Mouse (Mus musculus) intestine, embryonic 14.5 days (tissue): ENCODE results near the gene Ssc5d. TPM values are rescaled to one million over a fixed set of nuclear protein-coding genes. Genes with fewer than 3 reads are reported as not detected.
"Not testable (repeated sequence)": the region's sequence is repeated elsewhere in the genome, so short reads cannot be mapped to it uniquely, and the experiment has no call there.

ENCODE experiments used
- ATAC-seq: fragments of 200-750 bp; cut with Nextera tagmentation; replicated peaks from 2 replicates; pipeline ENCODE4 v1.8.0; 2017; ENCODE audit warnings: low read depth, moderate number of reproducible peaks, moderate TSS enrichment, moderate library complexity; ENCODE audit not compliant: low FRiP score, low TSS enrichment
- DNase-seq: peaks from one replicate; pipeline ENCODE4 v3.0.0-alpha.2; 2018; ENCODE audit warnings: low spot score
- H3K27ac ChIP-seq: fragments of 300-500 bp; sonication (generic); 2 replicates; pipeline ENCODE4 v1.5.1; 2014; ENCODE audit warnings: low read depth, mild to moderate bottlenecking, control low read depth
- H3K27me3 ChIP-seq: fragments of 300-500 bp; sonication (generic); replicated peaks from 2 replicates; pipeline ENCODE4 v1.6.1; 2014; ENCODE audit warnings: low read length, control low read depth; ENCODE audit not compliant: control insufficient read depth, insufficient read depth
- H3K36me3 ChIP-seq: fragments of 300-500 bp; sonication (generic); 2 replicates; pipeline ENCODE4 v1.6.1; 2014; ENCODE audit warnings: low read length, control low read depth; ENCODE audit not compliant: control insufficient read depth, insufficient read depth
- H3K4me1 ChIP-seq: fragments of 300-500 bp; sonication (generic); replicated peaks from 2 replicates; pipeline ENCODE4 v1.6.1; 2014; ENCODE audit warnings: low read length, control low read depth, mixed read lengths; ENCODE audit not compliant: control insufficient read depth, insufficient read depth
- H3K4me2 ChIP-seq: fragments of 300-500 bp; sonication (generic); 2 replicates; pipeline ENCODE4 v1.6.1; 2014; ENCODE audit warnings: low read length
- H3K4me3 ChIP-seq: fragments of 300-500 bp; sonication (generic); 2 replicates; pipeline ENCODE4 v1.5.1; 2014; ENCODE audit warnings: low read depth, low read length, control low read depth, mixed read lengths
- H3K9ac ChIP-seq: fragments of 300-500 bp; sonication (generic); 2 replicates; pipeline ENCODE4 v1.6.1; 2014; ENCODE audit warnings: mild to moderate bottlenecking, low read length
- H3K9me3 ChIP-seq: fragments of 300-500 bp; sonication (generic); 2 replicates; pipeline ENCODE4 v1.6.1; 2016; ENCODE audit warnings: low read length, control low read depth; ENCODE audit not compliant: control insufficient read depth
- WGBS: fragments of 180-500 bp; shearing (Covaris S2); extraction: QIAGEN DNeasy Blood & Tissue Kit; methylation state at CpG from one replicate; pipeline ENCODE4 v1.1.7; 2014; 5-methylcytosine and 5-hydroxymethylcytosine counted together
- polyA plus RNA-seq: library from polyadenylated mRNA; unstranded; fragments of >200 nt; fragmentation: Nextera tagmentation; extraction: Ambion mirVana; gene quantifications from 2 replicates; pipeline ENCODE4 v1.2.1, GENCODE M21; 2014

The Ssc5d gene
- 3.7 and 4.0 TPM in 2 replicates for polyA plus RNA-seq

GRCm38 (mm10) chr7:4925441-4926381 lies at the start of gene Ssc5d:
Gene Ssc5d, plus strand, starts transcription at chr7:4925785.
- WGBS, result 13% methylated on average over 6 of the region's 6 CpGs
- H3K9ac ChIP-seq, result peak within 1 kb of the TSS; percentile 22; the same call in 1 of the 2 replicates
- H3K27ac ChIP-seq, result peak within 1 kb of the TSS; percentile 95
- no peaks in the 10 kb centered on the region for H3K27me3 ChIP-seq
- no peak within 1 kb of the TSS for H3K4me3 ChIP-seq
- H3K4me1 ChIP-seq, result peaks cover 53% of the 10 kb centered on the region
- peaks cover 4% of the 10 kb centered on the region for H3K36me3 ChIP-seq
- ATAC-seq (peak; percentile 25), DNase-seq (peak; percentile 69)
- no peaks in the 10 kb centered on the region for H3K9me3 ChIP-seq
- H3K4me2 ChIP-seq, result peak within 1 kb of the TSS; percentile 72

- peak within 1 kb of the TSS; percentile 55 for H3K4me3 ChIP-seq
- no peaks in the 10 kb centered on the region for H3K9me3 ChIP-seq
- DNase-seq (peak; percentile 94), ATAC-seq (peak; percentile 99)
- H3K36me3 ChIP-seq, result no peaks in the 10 kb centered on the region
- H3K27me3 ChIP-seq, result no peaks in the 10 kb centered on the region
- H3K4me1 ChIP-seq, result peaks cover 10% of the 10 kb centered on the region; the same call in 1 of the 2 replicates
- WGBS, result 1% methylated on average over 22 of the region's 22 CpGs
- H3K9ac ChIP-seq, result peak within 1 kb of the TSS; percentile 66
- peak within 1 kb of the TSS; percentile 95 for H3K4me2 ChIP-seq
- peak within 1 kb of the TSS; percentile 62 for H3K27ac ChIP-seq
Measured at GRCm38 (mm10) chr7:4876753-4877221, 48.8 kb upstream of the Ssc5d start, which contains the start of gene Isoc2a. Gene Isoc2a, plus strand, starts transcription at chr7:4877153.

- Histone ChIP-seq H3K4me2 (peak overlapping the region; percentile 95), H3K27me3 (no peaks in the 10 kb centered on the region), H3K9me3 (no peaks in the 10 kb centered on the region), H3K36me3 (no peaks in the 10 kb centered on the region), H3K9ac (peak overlapping the region; percentile 66), H3K4me3 (peak overlapping the region; percentile 55), H3K4me1 (peaks cover 10% of the 10 kb centered on the region; the same call in 1 of the 2 replicates), H3K27ac (peak overlapping the region; percentile 27; the same call in 1 of the 2 replicates)
- ATAC-seq, result no peak
- DNase-seq, result no peak
- WGBS, result 8% methylated on average over 11 of the region's 11 CpGs
Measured at GRCm38 (mm10) chr7:4877226-4877625, 48.4 kb upstream of the Ssc5d start.

GRCm38 (mm10) chr7:4878186-4878585 lies 47.4 kb upstream of the Ssc5d start:
- ATAC-seq (no peak), DNase-seq (no peak)
- Histone ChIP-seq H3K4me3 (no peak overlapping the region), H3K4me1 (peaks cover 10% of the 10 kb centered on the region; the same call in 1 of the 2 replicates), H3K9ac (no peak overlapping the region), H3K27ac (no peak overlapping the region), H3K4me2 (peak overlapping the region; percentile 95; the same call in 1 of the 2 replicates), H3K27me3 (no peaks in the 10 kb centered on the region), H3K36me3 (no peaks in the 10 kb centered on the region), H3K9me3 (no peaks in the 10 kb centered on the region)

- not testable (repeated sequence) for H3K36me3 ChIP-seq, H3K4me2 ChIP-seq, DNase-seq, ATAC-seq, H3K4me1 ChIP-seq, H3K9me3 ChIP-seq, H3K4me3 ChIP-seq, H3K9ac ChIP-seq, H3K27me3 ChIP-seq, H3K27ac ChIP-seq
- WGBS, result 89% methylated on average over 1 of the region's 1 CpGs
Measured at GRCm38 (mm10) chr7:4879036-4879435, 46.5 kb upstream of the Ssc5d start.

GRCm38 (mm10) chr7:4886680-4887079 lies 38.9 kb upstream of the Ssc5d start:
- H3K4me1 ChIP-seq, result no peaks in the 10 kb centered on the region
- no peak overlapping the region for H3K9ac ChIP-seq
- 0 out of 2 replicates have a peak, but pooled peaks cover 7% of the 10 kb centered on the region for H3K9me3 ChIP-seq
- H3K4me2 ChIP-seq, result no peak overlapping the region
- ATAC-seq (no peak), DNase-seq (no peak)
- no peaks in the 10 kb centered on the region for H3K27me3 ChIP-seq
- no peaks in the 10 kb centered on the region for H3K36me3 ChIP-seq
- no peak overlapping the region for H3K4me3 ChIP-seq
- 46% methylated on average over 4 of the region's 4 CpGs for WGBS
- H3K27ac ChIP-seq, result no peak overlapping the region

- Histone ChIP-seq H3K9me3 (no peaks in the 10 kb centered on the region), H3K36me3 (no peaks in the 10 kb centered on the region), H3K4me1 (0 out of 2 replicates have a peak, but pooled peaks cover 5% of the 10 kb centered on the region), H3K27me3 (0 out of 2 replicates have a peak, but pooled peaks cover 2% of the 10 kb centered on the region), H3K27ac (no peak overlapping the region), H3K4me2 (no peak overlapping the region), H3K4me3 (no peak overlapping the region), H3K9ac (no peak overlapping the region)
- DNase-seq (no peak), ATAC-seq (no peak)
- 45% methylated on average over 8 of the region's 11 CpGs for WGBS
Measured at GRCm38 (mm10) chr7:4895186-4895585, 30.4 kb upstream of the Ssc5d start.

GRCm38 (mm10) chr7:4898851-4899648 lies 26.5 kb upstream of the Ssc5d start:
- no peak overlapping the region for H3K9ac ChIP-seq
- 15% methylated on average over 15 of the region's 18 CpGs for WGBS
- 0 out of 2 replicates have a peak, but pooled peaks cover 5% of the 10 kb centered on the region for H3K4me1 ChIP-seq
- ATAC-seq (peak; percentile 37; the same call in 1 of the 2 replicates), DNase-seq (no peak)
- H3K27me3 ChIP-seq, result 0 out of 2 replicates have a peak, but pooled peaks cover 2% of the 10 kb centered on the region
- no peaks in the 10 kb centered on the region for H3K36me3 ChIP-seq
- H3K4me2 ChIP-seq, result peak overlapping the region; percentile 59
- H3K9me3 ChIP-seq, result 0 out of 2 replicates have a peak, but pooled peaks cover 3% of the 10 kb centered on the region
- H3K4me3 ChIP-seq, result peak overlapping the region; percentile 25; the same call in 1 of the 2 replicates
- no peak overlapping the region for H3K27ac ChIP-seq
